Mouse (Mus musculus): ENCODE results near the gene Gm5965.

- TF ChIP-seq POLR2A (IDR thresholded peaks at IDR 0.05; ENCODE audit: insufficient read depth, low read length) (no peak), CTCF (IDR thresholded peaks at IDR 0.05; ENCODE audit: low read depth, low read length) (no peak), EP300 (IDR thresholded peaks at IDR 0.05; ENCODE audit: insufficient read depth, low read depth, low read length) (no peak)
Measured at GRCm38 (mm10) chr16:88826095-88826652, 48.5 kb downstream of the Gm5965 start, which contains the start of gene Krtap14.
